Mouse (Mus musculus): ENCODE measurements around the gene Pi16. TPM values are rescaled to one million over a fixed set of nuclear protein-coding genes. Genes with fewer than 3 reads are reported as not detected.

The Pi16 gene
- polyA plus RNA-seq, 1 experiment: 73.5 TPM

Other genes with a start within 250 kb of the Pi16 start
- gene Cdkn1a, start 226.7 kb upstream of the Pi16 start, polyA plus RNA-seq (2012; ENCODE audit: insufficient read depth, insufficient read length, missing spikeins): 36.2 and 74.0 TPM in 2 replicates
- 0.32 TPM in 1 of 2 replicates, not detected in the other for gene Rab44, start 203.5 kb upstream of the Pi16 start, polyA plus RNA-seq (2012; ENCODE audit: insufficient read depth, insufficient read length, missing spikeins)
- gene Cpne5, start 79.5 kb upstream of the Pi16 start, polyA plus RNA-seq (2012; ENCODE audit: insufficient read depth, insufficient read length, missing spikeins): not detected in 2 replicates
- gene Ppil1, start 53.5 kb upstream of the Pi16 start, polyA plus RNA-seq (2012; ENCODE audit: insufficient read depth, insufficient read length, missing spikeins): 20.1 and 20.9 TPM in 2 replicates
- gene BC004004, start 48.9 kb upstream of the Pi16 start, polyA plus RNA-seq (2012; ENCODE audit: insufficient read depth, insufficient read length, missing spikeins): 180 and 221 TPM in 2 replicates
- 261 and 305 TPM in 2 replicates for gene Mtch1, start 30.3 kb downstream of the Pi16 start, polyA plus RNA-seq (2012; ENCODE audit: insufficient read depth, insufficient read length, missing spikeins)
- 2.1 and 3.4 TPM in 2 replicates for gene Fgd2, start 43.2 kb downstream of the Pi16 start, polyA plus RNA-seq (2012; ENCODE audit: insufficient read depth, insufficient read length, missing spikeins)
- gene Pim1, start 173.1 kb downstream of the Pi16 start, polyA plus RNA-seq (2012; ENCODE audit: insufficient read depth, insufficient read length, missing spikeins): 77.0 and 152 TPM in 2 replicates
- not detected in 2 replicates for gene Gm17657, start 232.0 kb downstream of the Pi16 start, polyA plus RNA-seq (2012; ENCODE audit: insufficient read depth, insufficient read length, missing spikeins)
- 7.2 and 8.4 TPM in 2 replicates for gene Tbc1d22b, start 232.1 kb downstream of the Pi16 start, polyA plus RNA-seq (2012; ENCODE audit: insufficient read depth, insufficient read length, missing spikeins)
- gene Tmem217, start 234.7 kb downstream of the Pi16 start, polyA plus RNA-seq (2012; ENCODE audit: insufficient read depth, insufficient read length, missing spikeins): not detected in 2 replicates